Mouse (Mus musculus): Measurements from ENCODE around the gene Gli3. TPM values are rescaled to one million over a fixed set of nuclear protein-coding genes. Genes with fewer than 3 reads are reported as not detected.

Gli3 gene
- polyA plus RNA-seq, 2 experiments, result 0.21 to 0.44 TPM

- Histone ChIP-seq H3K9me3 (ENCODE audit: control insufficient read depth, low read length) (no peaks in the 10 kb centered on the region), H3K27ac (no peak overlapping the region), H3K4me2 (ENCODE audit: low read depth) (no peak overlapping the region), H3K4me3 (ENCODE audit: insufficient read depth in 1 of 2, low read depth in 2 of 2, low read length in 2 of 2) (no peak overlapping the region), H3K4me1 (replicated peaks; ENCODE audit: control insufficient read depth in 2 of 2, insufficient read depth in 2 of 2, low read length in 1 of 2) (no peaks in the 10 kb centered on the region), H3K9ac (replicated peaks) (no peak overlapping the region), H3K36me3 (replicated peaks; ENCODE audit: control insufficient read depth, insufficient read depth, low read depth) (no peaks in the 10 kb centered on the region), H3K27me3 (ENCODE audit: control insufficient read depth, insufficient read depth, low read length) (no peaks in the 10 kb centered on the region; the same call in 1 of the 2 replicates)
- no peak for DNase-seq (ENCODE audit: low read depth in 3 of 3, low spot score in 3 of 3)
- no peak for ATAC-seq (ENCODE audit: insufficient read depth)
- 50% methylated on average over 5 of the region's 5 CpGs for WGBS (ENCODE audit: insufficient replicate concordance)
- TF ChIP-seq CTCF (IDR thresholded peaks at IDR 0.05; ENCODE audit: low read depth) (no peak), EP300 (IDR thresholded peaks at IDR 0.05; ENCODE audit: low read depth) (no peak)
These were observed 139.1 kb downstream of the Gli3 start for GRCm38 (mm10) chr13:15602161-15602560.

- Histone ChIP-seq H3K4me2 (ENCODE audit: low read depth) (no peak overlapping the region), H3K36me3 (replicated peaks; ENCODE audit: control insufficient read depth, insufficient read depth, low read depth) (no peaks in the 10 kb centered on the region), H3K27ac (no peak overlapping the region), H3K4me1 (replicated peaks; ENCODE audit: control insufficient read depth in 2 of 2, insufficient read depth in 2 of 2, low read length in 1 of 2) (no peaks in the 10 kb centered on the region), H3K9me3 (ENCODE audit: control insufficient read depth, low read length) (no peaks in the 10 kb centered on the region), H3K4me3 (ENCODE audit: insufficient read depth in 1 of 2, low read depth in 2 of 2, low read length in 2 of 2) (no peak overlapping the region), H3K9ac (replicated peaks) (no peak overlapping the region), H3K27me3 (ENCODE audit: control insufficient read depth, insufficient read depth, low read length) (no peaks in the 10 kb centered on the region; the same call in 1 of the 2 replicates)
- no peak for TF ChIP-seq EP300 (IDR thresholded peaks at IDR 0.05; ENCODE audit: low read depth)
- TF ChIP-seq CTCF (IDR thresholded peaks at IDR 0.05; ENCODE audit: low read depth), result no peak
- DNase-seq (ENCODE audit: low read depth in 3 of 3, low spot score in 3 of 3), result no peak
- 31% methylated on average over 4 of the region's 4 CpGs for WGBS (ENCODE audit: insufficient replicate concordance)
- ATAC-seq (ENCODE audit: insufficient read depth), result no peak
These were observed 139.7 kb downstream of the Gli3 start for GRCm38 (mm10) chr13:15602677-15603221.

DNA sequence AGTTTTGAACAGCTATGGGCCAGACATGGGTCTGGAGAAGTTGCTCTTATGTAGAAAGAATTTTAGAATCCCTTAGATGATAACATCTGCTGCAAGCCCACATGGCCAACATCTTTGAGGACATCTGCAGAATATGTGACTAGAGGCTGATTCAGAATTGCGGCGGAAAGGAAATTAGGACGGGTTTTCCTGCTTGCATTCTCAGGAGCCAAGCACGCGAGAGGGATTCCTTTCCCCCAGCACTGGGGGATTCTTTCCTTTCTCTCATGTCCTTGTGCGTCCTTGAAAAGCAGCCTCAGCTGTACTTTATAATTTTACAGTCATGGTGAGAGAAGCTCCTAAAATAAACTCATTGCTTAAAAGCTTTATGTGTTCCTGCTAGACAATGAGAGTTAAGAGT, 141.0 kb downstream of the Gli3 start:
- H3K9me3 ChIP-seq (ENCODE audit: control insufficient read depth, low read length), result no peaks in the 10 kb centered on the region
- H3K9ac ChIP-seq (replicated peaks), result no peak overlapping the region
- no peak overlapping the region for H3K27ac ChIP-seq
- no peak for TF ChIP-seq CTCF (IDR thresholded peaks at IDR 0.05; ENCODE audit: low read depth)
- no peak for TF ChIP-seq EP300 (IDR thresholded peaks at IDR 0.05; ENCODE audit: low read depth)
- WGBS (ENCODE audit: insufficient replicate concordance), result 59% methylated on average over 6 of the region's 6 CpGs
- H3K27me3 ChIP-seq (ENCODE audit: control insufficient read depth, insufficient read depth, low read length), result no peaks in the 10 kb centered on the region; the same call in 1 of the 2 replicates
- ATAC-seq (ENCODE audit: insufficient read depth), result no peak
- no peak overlapping the region for H3K4me3 ChIP-seq (ENCODE audit: insufficient read depth in 1 of 2, low read depth in 2 of 2, low read length in 2 of 2)
- H3K4me1 ChIP-seq (replicated peaks; ENCODE audit: control insufficient read depth in 2 of 2, insufficient read depth in 2 of 2, low read length in 1 of 2), result no peaks in the 10 kb centered on the region
- no peak for DNase-seq (ENCODE audit: low read depth in 3 of 3, low spot score in 3 of 3)
- no peaks in the 10 kb centered on the region for H3K36me3 ChIP-seq (replicated peaks; ENCODE audit: control insufficient read depth, insufficient read depth, low read depth)
- no peak overlapping the region for H3K4me2 ChIP-seq (ENCODE audit: low read depth)

- 51% methylated on average over 3 of the region's 3 CpGs for WGBS (ENCODE audit: insufficient replicate concordance)
- no peak overlapping the region for H3K4me3 ChIP-seq (ENCODE audit: insufficient read depth in 1 of 2, low read depth in 2 of 2, low read length in 2 of 2)
- H3K36me3 ChIP-seq (replicated peaks; ENCODE audit: control insufficient read depth, insufficient read depth, low read depth), result no peaks in the 10 kb centered on the region
- H3K4me2 ChIP-seq (ENCODE audit: low read depth), result no peak overlapping the region
- H3K27me3 ChIP-seq (ENCODE audit: control insufficient read depth, insufficient read depth, low read length), result no peaks in the 10 kb centered on the region
- no peak overlapping the region for H3K9ac ChIP-seq (replicated peaks)
- DNase-seq (ENCODE audit: low read depth in 3 of 3, low spot score in 3 of 3) (no peak), ATAC-seq (ENCODE audit: insufficient read depth) (no peak)
- no peaks in the 10 kb centered on the region for H3K4me1 ChIP-seq (replicated peaks; ENCODE audit: control insufficient read depth in 2 of 2, insufficient read depth in 2 of 2, low read length in 1 of 2)
- no peaks in the 10 kb centered on the region for H3K9me3 ChIP-seq (ENCODE audit: control insufficient read depth, low read length)
- H3K27ac ChIP-seq, result no peak overlapping the region
- TF ChIP-seq EP300 (IDR thresholded peaks at IDR 0.05; ENCODE audit: low read depth) (no peak), CTCF (IDR thresholded peaks at IDR 0.05; ENCODE audit: low read depth) (no peak)
These were observed 154.4 kb downstream of the Gli3 start for GRCm38 (mm10) chr13:15617423-15617822.

- no peak overlapping the region for H3K27ac ChIP-seq
- 40% methylated on average over 5 of the region's 5 CpGs for WGBS (ENCODE audit: insufficient replicate concordance)
- no peak for ATAC-seq (ENCODE audit: insufficient read depth)
- H3K4me2 ChIP-seq (ENCODE audit: low read depth), result no peak overlapping the region
- no peak overlapping the region for H3K9ac ChIP-seq (replicated peaks)
- H3K4me1 ChIP-seq (replicated peaks; ENCODE audit: control insufficient read depth in 2 of 2, insufficient read depth in 2 of 2, low read length in 1 of 2), result no peaks in the 10 kb centered on the region
- no peak overlapping the region for H3K4me3 ChIP-seq (ENCODE audit: insufficient read depth in 1 of 2, low read depth in 2 of 2, low read length in 2 of 2)
- TF ChIP-seq EP300 (IDR thresholded peaks at IDR 0.05; ENCODE audit: low read depth), result no peak
- no peaks in the 10 kb centered on the region for H3K9me3 ChIP-seq (ENCODE audit: control insufficient read depth, low read length)
- H3K36me3 ChIP-seq (replicated peaks; ENCODE audit: control insufficient read depth, insufficient read depth, low read depth), result no peaks in the 10 kb centered on the region
- no peaks in the 10 kb centered on the region for H3K27me3 ChIP-seq (ENCODE audit: control insufficient read depth, insufficient read depth, low read length)
- no peak for DNase-seq (ENCODE audit: low read depth in 3 of 3, low spot score in 3 of 3)
These were observed 155.1 kb downstream of the Gli3 start for GRCm38 (mm10) chr13:15618051-15618692.

Data from liver, embryonic 14.5 days (tissue).